Mouse (Mus musculus): ENCODE measurements around the gene Ube4b. TPM values are rescaled to one million over a fixed set of nuclear protein-coding genes. Genes with fewer than 3 reads are reported as not detected.

Gene Ube4b
- total and polyA plus RNA-seq, 2 experiments from 2014 or later = 48.1 to 117 TPM

DNA sequence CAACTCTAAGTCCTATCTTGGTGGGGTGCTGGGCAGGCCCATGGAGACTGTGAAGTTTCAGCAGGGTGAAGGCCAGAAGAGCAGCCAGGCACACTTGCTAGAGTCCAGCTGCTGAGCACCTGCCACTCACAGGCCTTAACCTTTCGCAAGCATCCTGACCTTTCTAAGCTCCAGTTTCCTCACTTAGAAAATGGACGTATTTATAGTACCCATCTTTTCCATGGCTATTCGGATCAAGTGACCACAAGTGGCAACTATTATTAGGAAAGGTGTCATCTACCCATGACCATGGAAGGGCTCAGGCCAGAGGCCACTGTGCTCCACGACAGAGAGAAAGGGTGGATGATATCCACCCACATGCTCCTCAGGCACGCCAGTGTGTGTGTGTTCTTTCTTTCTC lies 80.7 kb downstream of the Ube4b start:
- H3K27me3 ChIP-seq (ENCODE audit: insufficient read depth, low read length) = no peaks in the 10 kb centered on the region
- no peak for TF ChIP-seq CTCF (IDR thresholded peaks at IDR 0.05; ENCODE audit: low read depth)
- no peak for DNase-seq (ENCODE audit: low spot score)
- WGBS = 88% methylated on average over 5 of the region's 5 CpGs
- H3K27ac ChIP-seq = no peak overlapping the region
- H3K4me3 ChIP-seq (ENCODE audit: low read length) = no peak overlapping the region
- H3K36me3 ChIP-seq (ENCODE audit: insufficient read depth, low read length) = peaks cover 65% of the 10 kb centered on the region
- H3K9ac ChIP-seq (replicated peaks; ENCODE audit: low read length) = no peak overlapping the region
- H3K4me2 ChIP-seq (ENCODE audit: low read depth, low read length) = no peak overlapping the region
- H3K9me3 ChIP-seq (ENCODE audit: low read length) = no peaks in the 10 kb centered on the region
- H3K4me1 ChIP-seq (ENCODE audit: insufficient read depth, low read length) = no peaks in the 10 kb centered on the region
- no peak for ATAC-seq

DNA sequence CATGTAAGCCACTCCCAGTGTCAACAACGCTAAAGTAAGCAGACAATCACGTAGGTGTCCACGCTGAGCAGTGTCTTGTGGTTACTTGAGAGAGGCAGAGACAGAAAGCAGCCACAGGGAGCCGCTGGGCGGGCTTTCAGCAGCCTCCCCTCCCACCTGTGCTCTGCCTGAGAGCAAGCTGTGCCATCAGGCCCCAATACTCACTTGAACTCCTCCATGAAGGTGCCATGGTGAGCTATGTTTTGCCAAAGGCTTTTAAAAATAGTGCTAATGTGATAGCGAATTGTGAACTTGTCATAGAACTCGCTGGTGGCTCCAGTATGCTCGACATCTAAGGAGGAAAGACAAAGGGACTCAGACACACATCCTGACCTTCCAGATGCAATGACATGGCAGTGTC lies 82.2 kb downstream of the Ube4b start:
- no peak overlapping the region for H3K4me3 ChIP-seq (ENCODE audit: low read length)
- no peaks in the 10 kb centered on the region for H3K27me3 ChIP-seq (ENCODE audit: insufficient read depth, low read length)
- H3K9ac ChIP-seq (replicated peaks; ENCODE audit: low read length) = no peak overlapping the region
- H3K4me1 ChIP-seq (ENCODE audit: insufficient read depth, low read length) = no peaks in the 10 kb centered on the region
- no peak overlapping the region for H3K4me2 ChIP-seq (ENCODE audit: low read depth, low read length)
- DNase-seq (ENCODE audit: low spot score) = no peak
- ATAC-seq = no peak
- H3K36me3 ChIP-seq (ENCODE audit: insufficient read depth, low read length) = peaks cover 62% of the 10 kb centered on the region
- H3K9me3 ChIP-seq (ENCODE audit: low read length) = no peaks in the 10 kb centered on the region
- TF ChIP-seq CTCF (IDR thresholded peaks at IDR 0.05; ENCODE audit: low read depth) = no peak
- WGBS = 74% methylated on average over 8 of the region's 8 CpGs
- no peak overlapping the region for H3K27ac ChIP-seq

DNA sequence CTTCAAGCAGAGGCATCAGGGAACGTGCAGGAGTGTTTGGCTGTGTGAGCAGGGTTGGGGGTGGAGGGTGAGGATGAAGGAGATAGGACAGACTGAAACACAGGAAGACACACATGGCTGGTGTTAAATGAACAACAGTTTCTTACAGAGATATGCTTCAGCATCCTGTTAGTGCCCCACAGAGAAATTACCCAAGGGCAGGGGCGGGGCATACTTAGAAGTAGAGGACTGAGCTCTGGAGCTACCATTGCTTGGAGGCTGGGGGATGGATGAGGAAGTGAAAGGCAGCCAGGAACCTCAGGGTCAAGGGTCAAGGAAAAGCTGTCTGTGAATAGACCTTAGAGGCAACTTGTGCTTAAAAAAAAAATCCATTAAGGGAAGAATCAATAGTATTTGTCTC lies 85.9 kb downstream of the Ube4b start:
- no peak overlapping the region for H3K27ac ChIP-seq
- ATAC-seq = no peak
- no peak for DNase-seq (ENCODE audit: low spot score)
- no peaks in the 10 kb centered on the region for H3K4me1 ChIP-seq (ENCODE audit: insufficient read depth, low read length)
- TF ChIP-seq CTCF (IDR thresholded peaks at IDR 0.05; ENCODE audit: low read depth) = no peak
- no peak overlapping the region for H3K4me2 ChIP-seq (ENCODE audit: low read depth, low read length)
- no peaks in the 10 kb centered on the region for H3K27me3 ChIP-seq (ENCODE audit: insufficient read depth, low read length)
- 73% methylated on average over 2 of the region's 2 CpGs for WGBS
- H3K9me3 ChIP-seq (ENCODE audit: low read length) = no peaks in the 10 kb centered on the region
- peaks cover 51% of the 10 kb centered on the region for H3K36me3 ChIP-seq (ENCODE audit: insufficient read depth, low read length)
- no peak overlapping the region for H3K4me3 ChIP-seq (ENCODE audit: low read length)
- H3K9ac ChIP-seq (replicated peaks; ENCODE audit: low read length) = no peak overlapping the region

DNA sequence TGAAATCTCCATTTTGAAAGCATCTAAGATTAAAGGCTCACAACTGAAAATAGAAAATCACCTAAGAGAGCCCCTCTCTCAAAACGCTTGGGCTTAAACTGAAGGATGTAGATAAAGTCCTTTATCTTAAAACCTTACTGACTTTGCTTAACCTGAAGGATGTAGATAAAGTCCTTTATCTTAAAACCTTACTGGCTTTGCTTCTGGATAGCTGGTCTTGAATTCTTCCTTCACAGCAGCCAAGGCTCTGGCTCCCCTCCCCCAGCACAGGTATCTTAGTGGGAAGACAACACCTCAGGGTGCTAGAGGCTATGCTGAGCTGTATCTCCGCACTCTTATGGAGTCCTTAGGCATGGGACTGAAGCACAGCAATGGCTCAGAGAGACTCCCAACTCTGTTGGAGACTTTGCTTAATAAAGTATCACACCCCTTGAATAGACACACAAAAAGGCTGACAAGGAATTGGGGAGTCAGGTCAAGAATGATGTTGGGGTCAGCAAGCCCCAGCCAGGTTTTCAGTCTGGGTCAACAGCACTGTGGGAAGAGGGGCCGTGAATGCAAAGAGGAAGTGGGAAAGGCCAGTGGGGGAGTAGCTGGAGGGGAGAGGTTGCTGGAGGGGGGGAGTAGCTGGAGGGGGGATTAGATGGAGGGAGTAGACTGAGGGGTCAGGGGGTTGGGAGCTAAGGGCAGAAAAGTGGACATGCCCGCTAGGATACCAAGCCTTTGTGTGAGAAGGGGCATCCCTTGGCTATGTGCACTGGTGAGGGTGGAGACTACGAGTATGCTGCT lies 86.9 kb downstream of the Ube4b start:
- H3K27me3 ChIP-seq (ENCODE audit: insufficient read depth, low read length) = no peaks in the 10 kb centered on the region
- no peak overlapping the region for H3K4me3 ChIP-seq (ENCODE audit: low read length)
- H3K4me2 ChIP-seq (ENCODE audit: low read depth, low read length) = no peak overlapping the region
- H3K9ac ChIP-seq (replicated peaks; ENCODE audit: low read length) = no peak overlapping the region
- H3K4me1 ChIP-seq (ENCODE audit: insufficient read depth, low read length) = no peaks in the 10 kb centered on the region
- DNase-seq (ENCODE audit: low spot score) = no peak
- H3K27ac ChIP-seq = no peak overlapping the region
- TF ChIP-seq CTCF (IDR thresholded peaks at IDR 0.05; ENCODE audit: low read depth) = no peak
- 74% methylated on average over 5 of the region's 5 CpGs for WGBS
- H3K9me3 ChIP-seq (ENCODE audit: low read length) = no peaks in the 10 kb centered on the region
- H3K36me3 ChIP-seq (ENCODE audit: insufficient read depth, low read length) = peaks cover 58% of the 10 kb centered on the region
- no peak for ATAC-seq

DNA sequence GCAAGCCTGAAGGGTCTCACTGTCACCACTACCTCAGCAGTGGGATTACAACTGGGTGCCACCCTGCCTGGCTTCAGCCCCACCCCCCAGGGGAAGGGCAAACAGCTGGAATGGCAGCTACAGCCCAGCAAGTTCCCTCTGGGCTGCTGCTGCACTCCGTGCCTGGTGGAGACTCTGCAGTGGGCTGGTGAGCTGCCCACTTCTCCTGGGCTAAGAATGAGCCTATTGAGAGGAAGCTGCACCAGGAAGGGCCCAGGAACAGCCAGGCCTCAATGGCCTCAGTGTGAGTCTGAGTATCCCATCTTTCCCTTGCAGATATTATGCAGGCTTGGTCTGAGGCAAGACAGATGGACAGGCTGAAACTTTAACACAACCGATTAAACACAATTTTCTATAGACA lies 88.4 kb downstream of the Ube4b start:
- WGBS = 73% methylated on average over 2 of the region's 2 CpGs
- no peaks in the 10 kb centered on the region for H3K9me3 ChIP-seq (ENCODE audit: low read length)
- no peak for TF ChIP-seq CTCF (IDR thresholded peaks at IDR 0.05; ENCODE audit: low read depth)
- no peaks in the 10 kb centered on the region for H3K27me3 ChIP-seq (ENCODE audit: insufficient read depth, low read length)
- no peak overlapping the region for H3K4me3 ChIP-seq (ENCODE audit: low read length)
- no peak overlapping the region for H3K27ac ChIP-seq
- no peaks in the 10 kb centered on the region for H3K4me1 ChIP-seq (ENCODE audit: insufficient read depth, low read length)
- DNase-seq (ENCODE audit: low spot score) (no peak), ATAC-seq (no peak)
- H3K4me2 ChIP-seq (ENCODE audit: low read depth, low read length) = no peak overlapping the region
- peaks cover 54% of the 10 kb centered on the region for H3K36me3 ChIP-seq (ENCODE audit: insufficient read depth, low read length)
- H3K9ac ChIP-seq (replicated peaks; ENCODE audit: low read length) = no peak overlapping the region

DNA sequence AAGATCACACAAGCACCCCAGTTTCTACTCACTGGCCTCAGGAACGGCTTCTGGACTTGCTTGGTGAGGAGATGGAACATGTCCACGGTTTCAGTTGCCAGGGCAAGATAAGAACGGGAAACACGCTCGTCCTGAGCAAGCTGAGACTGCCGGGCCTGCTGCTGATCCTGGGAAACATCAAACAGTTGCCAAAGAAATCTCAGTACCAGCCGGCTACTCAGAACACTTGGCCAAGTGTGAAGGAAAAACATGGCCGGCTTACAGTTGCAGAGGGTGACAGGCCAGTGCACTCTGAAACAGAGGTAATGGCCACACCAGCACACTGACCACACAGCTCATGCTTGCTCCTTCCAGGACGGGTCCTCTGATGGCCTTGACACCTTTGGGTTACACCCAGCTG lies 89.2 kb downstream of the Ube4b start:
- 84% methylated on average over 9 of the region's 9 CpGs for WGBS
- Histone ChIP-seq H3K27me3 (ENCODE audit: insufficient read depth, low read length) (no peaks in the 10 kb centered on the region), H3K27ac (no peak overlapping the region), H3K36me3 (ENCODE audit: insufficient read depth, low read length) (peaks cover 50% of the 10 kb centered on the region), H3K9me3 (ENCODE audit: low read length) (no peaks in the 10 kb centered on the region), H3K9ac (replicated peaks; ENCODE audit: low read length) (no peak overlapping the region), H3K4me1 (ENCODE audit: insufficient read depth, low read length) (no peaks in the 10 kb centered on the region), H3K4me3 (ENCODE audit: low read length) (no peak overlapping the region), H3K4me2 (ENCODE audit: low read depth, low read length) (no peak overlapping the region)
- no peak for ATAC-seq
- TF ChIP-seq CTCF (IDR thresholded peaks at IDR 0.05; ENCODE audit: low read depth) = no peak
- no peak for DNase-seq (ENCODE audit: low spot score)

DNA sequence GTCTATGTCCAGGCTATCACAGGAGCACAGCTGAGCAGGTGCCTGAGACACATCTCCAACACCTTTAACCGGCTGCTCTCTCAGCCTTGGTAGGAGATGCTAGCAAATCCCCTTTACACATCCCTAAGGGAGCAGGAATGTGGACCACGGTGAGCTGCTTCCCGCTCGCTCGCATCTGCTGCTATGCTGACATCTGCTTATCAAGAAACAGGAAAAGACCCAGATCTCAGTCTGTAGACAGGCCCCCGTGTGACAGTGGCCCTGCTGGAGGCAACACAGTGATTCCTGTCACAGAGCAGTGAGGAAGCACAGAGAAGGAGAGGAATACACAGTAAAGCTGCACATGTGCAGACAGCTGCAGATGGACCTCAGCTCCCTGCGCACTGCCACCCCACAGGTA lies 90.2 kb downstream of the Ube4b start:
- Histone ChIP-seq H3K9ac (replicated peaks; ENCODE audit: low read length) (no peak overlapping the region), H3K4me2 (ENCODE audit: low read depth, low read length) (no peak overlapping the region), H3K27ac (no peak overlapping the region), H3K4me3 (ENCODE audit: low read length) (no peak overlapping the region), H3K4me1 (ENCODE audit: insufficient read depth, low read length) (no peaks in the 10 kb centered on the region), H3K27me3 (ENCODE audit: insufficient read depth, low read length) (no peaks in the 10 kb centered on the region), H3K36me3 (ENCODE audit: insufficient read depth, low read length) (peaks cover 47% of the 10 kb centered on the region), H3K9me3 (ENCODE audit: low read length) (no peaks in the 10 kb centered on the region)
- no peak for DNase-seq (ENCODE audit: low spot score)
- WGBS = 89% methylated on average over 7 of the region's 7 CpGs
- TF ChIP-seq CTCF (IDR thresholded peaks at IDR 0.05; ENCODE audit: low read depth) = no peak
- ATAC-seq = no peak

All from hindbrain, postnatal 0 days (tissue).